ENCODE assay signal across 8 mouse cellular contexts in genomic region chr5:136953015-136953414, GRCm38 (mm10). TPM values are rescaled to one million over a fixed set of nuclear protein-coding genes. Genes with fewer than 3 reads are reported as not detected.
DNase-seq lines count a peak whose midpoint lies in the region; ATAC-seq lines count a peak whose summit lies in the region.

Gene Fis1, plus strand, starts transcription at chr5:136953275.

- intact Hi-C loops in left cerebral cortex, postnatal 14 days (cut with DNase I), result no loop called here

- WGBS in intestine, embryonic 14.5 days, result under 1% methylated on average over 23 of the region's 23 CpGs

- H3K9me3 ChIP-seq in intestine, embryonic 14.5 days (ENCODE audit: control insufficient read depth, low read length), result no peaks in the 10 kb centered on the region

- H3K27me3 ChIP-seq in intestine, embryonic 14.5 days (replicated peaks; ENCODE audit: control insufficient read depth, insufficient read depth, low read length), result no peaks in the 10 kb centered on the region

- H3K36me3 ChIP-seq in intestine, embryonic 14.5 days (ENCODE audit: control insufficient read depth, insufficient read depth, low read length), result no peaks in the 10 kb centered on the region

- peak; percentile 98 for ATAC-seq in intestine, embryonic 14.5 days (replicated peaks; ENCODE audit: low FRiP score, low TSS enrichment, low read depth)

- peak within 1 kb of the TSS; percentile 81 for H3K9ac ChIP-seq in intestine, embryonic 14.5 days (ENCODE audit: low read length)

- H3K4me3 ChIP-seq in intestine, embryonic 14.5 days (ENCODE audit: low read depth, low read length), result peak within 1 kb of the TSS; percentile 94

- peak within 1 kb of the TSS; percentile 70 for H3K4me2 ChIP-seq in intestine, embryonic 14.5 days (ENCODE audit: low read length)

- H3K4me1 ChIP-seq in intestine, embryonic 14.5 days (replicated peaks; ENCODE audit: control insufficient read depth, insufficient read depth, low read length), result peaks cover 10% of the 10 kb centered on the region

- DNase-seq in adrenal gland, adult (ENCODE audit: inconsistent age in 2 of 2, low spot score in 1 of 2), result peak; percentile 98 to 99
- peak; percentile 99 for DNase-seq in embryo, embryonic 10.5 days (ENCODE audit: low spot score)
- peak; percentile 97 for DNase-seq in gastrocnemius, postnatal 25 days
- peak; percentile 97 for DNase-seq in intestine, embryonic 14.5 days (ENCODE audit: low spot score)
- peak; percentile 95 to 96 for DNase-seq in left cerebral cortex, postnatal 14 days (ENCODE audit: low spot score in 2 of 2)
- peak; percentile 98 for DNase-seq in mesoderm, embryonic 11.5 days (ENCODE audit: low read depth, low spot score)
- DNase-seq in right cerebral cortex, postnatal 36 days (ENCODE audit: low spot score in 2 of 2), result peak; percentile 94 to 96
- DNase-seq in yolk sac, embryonic 10.5 days (ENCODE audit: low spot score), result peak; percentile 98

- H3K27ac ChIP-seq in intestine, embryonic 14.5 days (ENCODE audit: low read depth), result peak within 1 kb of the TSS; percentile 66

RNA-seq across cellular contexts. Expression of gene Fis1, which starts in this region (rescaled TPM):
- total RNA-seq in gastrocnemius, postnatal 25 days (2021), result 100 to 1,000 TPM; 159 to 164 TPM
- 309 and 315 TPM in 2 replicates for polyA plus RNA-seq in intestine, embryonic 14.5 days (2014; fragmentation: Nextera tagmentation; extraction: Ambion mirVana)
- total RNA-seq in left cerebral cortex, postnatal 14 days (2021), result 100 to 1,000 TPM; 233 to 242 TPM

Comparison
In these comparisons a context has a peak if more than half of its experiments do, and no peak if none do; other contexts are left out.
1. Peak in every context shown above with its lines: DNase-seq, ATAC-seq, H3K4me3 ChIP-seq and H3K27ac ChIP-seq.